ENCODE assay signal across 21 mouse cellular contexts in genomic region chr13:79142903-79143302, GRCm38 (mm10).
A peak's percentile ranks its signal among the peaks of the same experiment; 100 is the strongest.
DNase-seq lines count a peak whose midpoint lies in the region; ATAC-seq and TF ChIP-seq lines count a peak whose summit lies in the region.
"Had no signal": no experiment of that assay in that cellular context is flagged by ENCODE, and none has a peak within 500 bp of the region (broad histone marks: within the 10 kb centered on the region; RNA-seq: fewer than 3 reads in every experiment).

No protein-coding gene starts in this region.

- WGBS in hindbrain, postnatal 0 days = 27% methylated on average over 1 of the region's 1 CpGs
- WGBS in hindbrain, embryonic 13.5 days = 42% methylated on average over 1 of the region's 1 CpGs
- WGBS in lung, embryonic 15.5 days = 35% methylated on average over 1 of the region's 1 CpGs

- no peak for ATAC-seq in hindbrain, postnatal 0 days
- ATAC-seq in hindbrain, embryonic 13.5 days (ENCODE audit: low FRiP score) = no peak
- peak; percentile 62; the same call in 1 of the 2 replicates for ATAC-seq in lung, embryonic 15.5 days (ENCODE audit: borderline replicate concordance, extremely low read depth, low FRiP score, low TSS enrichment)

- H3K4me3 ChIP-seq in hindbrain, postnatal 0 days (ENCODE audit: low read length) = no peak overlapping the region
- no peak overlapping the region for H3K4me3 ChIP-seq in hindbrain, embryonic 13.5 days
- no peak overlapping the region for H3K4me3 ChIP-seq in lung, embryonic 15.5 days
- H3K4me3 ChIP-seq: embryonic facial prominence, embryonic 13.5 days; heart, adult 2 months; heart, embryonic 15.5 days; layer of hippocampus, adult 2 months; limb, embryonic 15.5 days; liver, embryonic 15.5 days; midbrain, embryonic 12.5 days; myocyte had no signal

- TF ChIP-seq CTCF in hindbrain, postnatal 0 days (IDR thresholded peaks at IDR 0.05; ENCODE audit: low read depth) = no peak
- TF ChIP-seq CTCF in brain, embryonic 14.5 days (IDR thresholded peaks at IDR 0.05; ENCODE audit: borderline replicate concordance, extremely low read depth, insufficient read depth, insufficient read length) = no peak

- H3K36me3 ChIP-seq in hindbrain, postnatal 0 days (ENCODE audit: insufficient read depth, low read length) = no peaks in the 10 kb centered on the region
- no peaks in the 10 kb centered on the region for H3K36me3 ChIP-seq in hindbrain, embryonic 13.5 days
- no peaks in the 10 kb centered on the region for H3K36me3 ChIP-seq in lung, embryonic 15.5 days
- H3K36me3 ChIP-seq: embryonic facial prominence, embryonic 13.5 days; heart, embryonic 15.5 days; limb, embryonic 15.5 days; liver, embryonic 15.5 days; midbrain, embryonic 12.5 days had no signal

- no peaks in the 10 kb centered on the region for H3K27me3 ChIP-seq in hindbrain, postnatal 0 days (ENCODE audit: insufficient read depth, low read length)
- no peaks in the 10 kb centered on the region for H3K27me3 ChIP-seq in hindbrain, embryonic 13.5 days
- H3K27me3 ChIP-seq in lung, embryonic 15.5 days = no peaks in the 10 kb centered on the region
- H3K27me3 ChIP-seq: embryonic facial prominence, embryonic 13.5 days; heart, embryonic 15.5 days; limb, embryonic 15.5 days; liver, embryonic 15.5 days; midbrain, embryonic 12.5 days had no signal

- peak; percentile 7 for DNase-seq in hindbrain, postnatal 0 days (ENCODE audit: low spot score)
- DNase-seq in lung, adult 18-20 months = no peak
- peak; percentile 4 for DNase-seq in 3T3-L1 (ENCODE audit: low read depth, low spot score)
- DNase-seq in brain, embryonic 14.5 days (ENCODE audit: low read depth) = peak; percentile 67
- DNase-seq in cerebellum, adult 18-20 months = no peak
- DNase-seq: adrenal gland, adult 8-10 months; cerebellum, postnatal 10 days; gastrocnemius, postnatal 25 days; heart, adult 2 months; kidney, postnatal 10 days; layer of hippocampus, postnatal 36 days; right cerebral cortex, postnatal 25 days had no signal

- no peak for TF ChIP-seq POLR2A in brain, embryonic 14.5 days (IDR thresholded peaks at IDR 0.05; ENCODE audit: borderline replicate concordance, extremely low read depth, insufficient read depth, insufficient read length, poor library complexity, severe bottlenecking)

- H3K9ac ChIP-seq in hindbrain, postnatal 0 days (replicated peaks; ENCODE audit: low read length) = no peak overlapping the region
- H3K9ac ChIP-seq in hindbrain, embryonic 13.5 days = no peak overlapping the region
- no peak overlapping the region for H3K9ac ChIP-seq in lung, embryonic 15.5 days
- H3K9ac ChIP-seq: embryonic facial prominence, embryonic 13.5 days; heart, embryonic 15.5 days; limb, embryonic 15.5 days; liver, embryonic 15.5 days; midbrain, embryonic 12.5 days had no signal

- H3K4me1 ChIP-seq in hindbrain, postnatal 0 days (ENCODE audit: insufficient read depth, low read length) = no peaks in the 10 kb centered on the region
- no peaks in the 10 kb centered on the region for H3K4me1 ChIP-seq in hindbrain, embryonic 13.5 days (replicated peaks)
- H3K4me1 ChIP-seq in lung, embryonic 15.5 days = 0 out of 2 replicates have a peak, but pooled peaks cover 2% of the 10 kb centered on the region
- H3K4me1 ChIP-seq: embryonic facial prominence, embryonic 13.5 days; heart, embryonic 15.5 days; limb, embryonic 15.5 days; liver, embryonic 15.5 days; midbrain, embryonic 12.5 days had no signal

- H3K4me2 ChIP-seq in hindbrain, postnatal 0 days (ENCODE audit: low read depth, low read length) = no peak overlapping the region
- no peak overlapping the region for H3K4me2 ChIP-seq in hindbrain, embryonic 13.5 days
- no peak overlapping the region for H3K4me2 ChIP-seq in lung, embryonic 15.5 days
- H3K4me2 ChIP-seq: embryonic facial prominence, embryonic 13.5 days; heart, embryonic 15.5 days; limb, embryonic 15.5 days; liver, embryonic 15.5 days; midbrain, embryonic 12.5 days had no signal

- no peaks in the 10 kb centered on the region for H3K9me3 ChIP-seq in hindbrain, postnatal 0 days (ENCODE audit: low read length)
- no peaks in the 10 kb centered on the region for H3K9me3 ChIP-seq in hindbrain, embryonic 13.5 days
- H3K9me3 ChIP-seq in lung, embryonic 15.5 days = no peaks in the 10 kb centered on the region
- H3K9me3 ChIP-seq: embryonic facial prominence, embryonic 13.5 days; heart, embryonic 15.5 days; limb, embryonic 15.5 days; liver, embryonic 15.5 days; midbrain, embryonic 12.5 days had no signal

- no peak overlapping the region for H3K27ac ChIP-seq in hindbrain, postnatal 0 days
- H3K27ac ChIP-seq in hindbrain, embryonic 13.5 days = no peak overlapping the region
- H3K27ac ChIP-seq in lung, embryonic 15.5 days = no peak overlapping the region
- H3K27ac ChIP-seq: embryonic facial prominence, embryonic 13.5 days; heart, adult 2 months; heart, embryonic 15.5 days; layer of hippocampus, adult 2 months; limb, embryonic 15.5 days; liver, embryonic 15.5 days; midbrain, embryonic 12.5 days had no signal

Comparison
In these comparisons a context has a peak if more than half of its experiments do, and no peak if none do; other contexts are left out.
1. DNase-seq: peak in hindbrain, postnatal 0 days (single experiment), 3T3-L1 (single experiment) and brain, embryonic 14.5 days (single experiment); none in lung, adult 18-20 months (0 of 2) and cerebellum, adult 18-20 months (0 of 2).